Mouse (Mus musculus): ENCODE measurements around the gene Fam168a.

Fam168a gene

DNA sequence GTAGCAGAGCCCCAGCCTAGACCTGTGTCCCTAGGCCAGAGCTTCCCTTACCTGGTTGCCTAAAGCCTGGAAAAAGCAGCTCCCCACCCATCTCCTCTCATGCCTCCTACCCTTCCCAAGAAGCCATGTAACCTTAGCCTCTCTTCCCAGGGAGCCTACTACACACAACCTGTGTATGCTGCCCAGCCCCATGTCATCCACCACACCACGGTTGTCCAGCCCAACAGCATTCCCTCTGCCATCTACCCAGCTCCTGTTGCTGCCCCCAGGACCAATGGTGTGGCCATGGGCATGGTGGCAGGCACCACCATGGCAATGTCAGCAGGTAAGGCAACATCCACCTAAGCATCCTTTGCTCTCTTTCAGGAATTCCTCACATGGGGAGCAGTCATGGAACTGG, 127.4 kb downstream of the Fam168a start:
- peaks cover 74% of the 10 kb centered on the region for H3K36me3 ChIP-seq (ENCODE audit: insufficient read depth, low read length)
- H3K4me1 ChIP-seq (replicated peaks; ENCODE audit: low read depth, low read length), result peaks cover 17% of the 10 kb centered on the region
- H3K9me3 ChIP-seq (ENCODE audit: low read length), result no peaks in the 10 kb centered on the region
- H3K27me3 ChIP-seq (ENCODE audit: insufficient read depth, low read length), result no peaks in the 10 kb centered on the region
- H3K4me3 ChIP-seq (replicated peaks; ENCODE audit: low read length), result no peak overlapping the region
- no peak for TF ChIP-seq POU5F1 (IDR thresholded peaks at IDR 0.05; ENCODE audit: borderline replicate concordance, low read length)
- no peak for TF ChIP-seq CTCF (conservative IDR thresholded peaks at IDR 0.05; ENCODE audit: low read length)
- no peak for TF ChIP-seq NANOG (IDR thresholded peaks at IDR 0.05; ENCODE audit: borderline replicate concordance, low read length)

DNA sequence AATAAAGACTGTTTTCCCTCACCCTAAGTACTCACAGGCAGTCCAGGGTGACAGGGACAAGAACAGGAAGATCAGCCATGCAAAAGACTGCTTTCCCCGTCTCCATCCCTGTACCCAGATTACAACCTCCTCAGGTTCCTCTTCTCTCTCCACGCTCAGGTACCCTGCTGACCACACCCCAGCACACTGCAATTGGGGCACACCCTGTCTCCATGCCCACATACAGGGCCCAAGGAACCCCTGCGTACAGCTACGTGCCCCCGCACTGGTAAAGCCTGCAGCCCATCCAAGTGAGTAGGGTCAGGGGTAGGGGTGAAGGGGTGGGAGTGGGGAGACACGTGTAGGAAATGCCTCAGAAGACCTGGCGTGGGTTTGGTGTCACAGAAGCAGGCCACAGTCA, 128.7 kb downstream of the Fam168a start:
- no peak for TF ChIP-seq CTCF (conservative IDR thresholded peaks at IDR 0.05; ENCODE audit: low read length)
- no peak for TF ChIP-seq NANOG (IDR thresholded peaks at IDR 0.05; ENCODE audit: borderline replicate concordance, low read length)
- TF ChIP-seq POU5F1 (IDR thresholded peaks at IDR 0.05; ENCODE audit: borderline replicate concordance, low read length), result no peak
- Histone ChIP-seq H3K9me3 (ENCODE audit: low read length) (no peaks in the 10 kb centered on the region), H3K36me3 (ENCODE audit: insufficient read depth, low read length) (peaks cover 81% of the 10 kb centered on the region), H3K27me3 (ENCODE audit: insufficient read depth, low read length) (no peaks in the 10 kb centered on the region), H3K4me1 (replicated peaks; ENCODE audit: low read depth, low read length) (peaks cover 17% of the 10 kb centered on the region), H3K4me3 (replicated peaks; ENCODE audit: low read length) (no peak overlapping the region)

DNA sequence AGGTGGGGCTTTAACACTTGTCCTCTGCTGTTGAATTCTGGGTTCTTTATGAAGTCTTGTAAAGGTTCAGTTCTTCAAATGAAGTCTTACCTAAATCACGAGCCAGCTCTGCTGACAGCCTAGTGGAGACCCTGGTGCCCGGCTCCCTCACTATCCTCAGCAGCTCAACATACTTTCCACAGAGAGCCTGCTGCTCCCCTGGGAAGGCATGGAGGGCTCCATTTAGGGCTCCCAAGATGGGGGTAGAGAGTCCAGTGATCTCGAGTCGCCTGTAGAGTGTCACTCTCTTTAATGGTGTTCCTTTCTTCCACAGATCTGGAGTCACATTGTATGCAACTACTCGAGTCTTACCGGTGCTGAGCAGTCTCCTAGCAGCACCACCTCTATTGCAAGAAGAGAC, 129.3 kb downstream of the Fam168a start:
- Histone ChIP-seq H3K9me3 (ENCODE audit: low read length) (no peaks in the 10 kb centered on the region), H3K4me3 (replicated peaks; ENCODE audit: low read length) (no peak overlapping the region), H3K36me3 (ENCODE audit: insufficient read depth, low read length) (peaks cover 81% of the 10 kb centered on the region), H3K4me1 (replicated peaks; ENCODE audit: low read depth, low read length) (peaks cover 17% of the 10 kb centered on the region), H3K27me3 (ENCODE audit: insufficient read depth, low read length) (no peaks in the 10 kb centered on the region)
- no peak for TF ChIP-seq NANOG (IDR thresholded peaks at IDR 0.05; ENCODE audit: borderline replicate concordance, low read length)
- no peak for TF ChIP-seq CTCF (conservative IDR thresholded peaks at IDR 0.05; ENCODE audit: low read length)
- no peak for TF ChIP-seq POU5F1 (IDR thresholded peaks at IDR 0.05; ENCODE audit: borderline replicate concordance, low read length)

DNA sequence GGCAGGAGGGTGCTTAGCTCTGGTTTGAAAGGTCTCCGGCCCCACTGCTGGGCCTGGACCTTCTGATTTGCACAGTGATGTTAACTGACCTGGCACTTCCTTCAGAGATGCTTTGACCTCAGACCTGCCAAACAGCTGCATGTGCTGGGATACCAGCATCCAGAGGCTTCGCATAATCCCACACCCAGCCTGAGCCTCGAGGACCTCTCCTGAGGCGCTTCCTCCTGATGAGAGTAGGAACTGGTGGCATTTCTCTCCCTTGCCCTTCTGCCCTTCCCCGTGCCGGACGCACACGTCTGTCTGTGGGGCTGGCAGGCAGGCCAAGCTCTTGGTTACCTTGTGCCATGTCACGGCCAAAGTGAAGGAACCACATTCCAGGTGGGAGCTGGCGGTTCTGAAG, 130.2 kb downstream of the Fam168a start:
- peaks cover 73% of the 10 kb centered on the region for H3K36me3 ChIP-seq (ENCODE audit: insufficient read depth, low read length)
- no peaks in the 10 kb centered on the region for H3K9me3 ChIP-seq (ENCODE audit: low read length)
- H3K4me3 ChIP-seq (replicated peaks; ENCODE audit: low read length), result no peak overlapping the region
- TF ChIP-seq NANOG (IDR thresholded peaks at IDR 0.05; ENCODE audit: borderline replicate concordance, low read length) (no peak), POU5F1 (IDR thresholded peaks at IDR 0.05; ENCODE audit: borderline replicate concordance, low read length) (no peak), CTCF (conservative IDR thresholded peaks at IDR 0.05; ENCODE audit: low read length) (no peak)
- peaks cover 17% of the 10 kb centered on the region for H3K4me1 ChIP-seq (replicated peaks; ENCODE audit: low read depth, low read length)
- no peaks in the 10 kb centered on the region for H3K27me3 ChIP-seq (ENCODE audit: insufficient read depth, low read length)

DNA sequence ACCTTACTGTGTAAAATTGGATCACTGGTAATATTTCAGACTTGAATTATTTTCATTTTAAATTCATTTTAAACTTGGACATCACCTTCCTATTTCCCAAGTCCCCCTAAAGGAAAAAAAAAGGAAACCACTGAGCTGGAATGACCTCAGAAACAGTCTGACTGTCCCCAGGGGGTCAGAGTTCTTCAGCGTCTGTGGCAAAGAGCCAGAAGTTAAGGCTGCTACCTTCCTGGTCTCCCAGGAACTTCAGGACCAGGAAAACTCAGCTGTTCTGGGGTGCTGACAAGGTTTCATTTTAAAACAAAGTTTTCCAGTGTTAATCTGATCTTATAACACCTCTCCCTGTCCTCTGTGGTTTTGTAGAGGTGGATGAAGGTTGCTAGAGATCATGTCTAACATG, 131.3 kb downstream of the Fam168a start:
- H3K4me1 ChIP-seq (replicated peaks; ENCODE audit: low read depth, low read length), result peaks cover 17% of the 10 kb centered on the region
- TF ChIP-seq NANOG (IDR thresholded peaks at IDR 0.05; ENCODE audit: borderline replicate concordance, low read length) (no peak), POU5F1 (IDR thresholded peaks at IDR 0.05; ENCODE audit: borderline replicate concordance, low read length) (no peak), CTCF (conservative IDR thresholded peaks at IDR 0.05; ENCODE audit: low read length) (no peak)
- no peaks in the 10 kb centered on the region for H3K27me3 ChIP-seq (ENCODE audit: insufficient read depth, low read length)
- H3K9me3 ChIP-seq (ENCODE audit: low read length), result 0 out of 2 replicates have a peak, but pooled peaks cover 4% of the 10 kb centered on the region
- no peak overlapping the region for H3K4me3 ChIP-seq (replicated peaks; ENCODE audit: low read length)
- H3K36me3 ChIP-seq (ENCODE audit: insufficient read depth, low read length), result peaks cover 79% of the 10 kb centered on the region

DNA sequence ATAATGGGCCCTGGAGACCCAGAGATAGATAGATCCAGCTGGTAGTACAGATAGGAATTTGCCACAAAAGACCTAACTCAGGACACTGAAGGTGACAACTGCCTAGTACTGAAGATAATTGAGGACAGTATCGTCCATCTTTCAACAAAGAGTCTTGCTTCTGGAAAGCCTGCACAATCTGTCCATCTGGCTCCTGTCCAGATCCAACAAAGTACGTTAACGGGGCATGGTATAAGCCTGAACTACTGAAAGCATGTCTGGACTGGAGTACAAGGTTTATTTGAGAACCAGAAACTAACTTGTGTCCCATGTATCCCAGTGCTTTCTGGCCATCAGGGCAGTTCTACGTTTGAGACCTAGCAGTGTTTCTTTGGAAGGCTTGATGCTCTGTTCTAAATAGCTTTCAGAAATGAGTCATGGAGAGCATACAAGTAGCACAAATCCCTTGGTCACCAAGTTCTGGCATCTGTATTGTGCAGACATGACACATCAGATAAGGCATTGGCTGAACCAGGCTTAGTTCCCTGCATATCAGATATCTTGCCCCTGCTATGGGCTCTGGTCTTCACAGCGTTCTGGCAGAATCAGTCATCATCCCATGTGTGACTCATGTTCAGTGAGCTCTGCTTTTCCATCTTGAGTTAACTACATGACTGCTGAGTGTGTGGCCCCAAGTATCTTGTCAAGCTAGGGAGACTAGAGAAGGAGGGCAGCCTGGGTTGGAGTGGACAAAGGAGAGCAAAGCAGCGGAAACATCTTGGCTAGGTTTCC, 133.4 kb downstream of the Fam168a start:
- Histone ChIP-seq H3K36me3 (ENCODE audit: insufficient read depth, low read length) (peaks cover 70% of the 10 kb centered on the region), H3K4me1 (replicated peaks; ENCODE audit: low read depth, low read length) (peaks cover 5% of the 10 kb centered on the region), H3K9me3 (ENCODE audit: low read length) (peaks cover 13% of the 10 kb centered on the region), H3K4me3 (replicated peaks; ENCODE audit: low read length) (no peak overlapping the region), H3K27me3 (ENCODE audit: insufficient read depth, low read length) (no peaks in the 10 kb centered on the region)
- TF ChIP-seq POU5F1 (IDR thresholded peaks at IDR 0.05; ENCODE audit: borderline replicate concordance, low read length) (no peak), NANOG (IDR thresholded peaks at IDR 0.05; ENCODE audit: borderline replicate concordance, low read length) (no peak), CTCF (conservative IDR thresholded peaks at IDR 0.05; ENCODE audit: low read length) (no peak)

DNA sequence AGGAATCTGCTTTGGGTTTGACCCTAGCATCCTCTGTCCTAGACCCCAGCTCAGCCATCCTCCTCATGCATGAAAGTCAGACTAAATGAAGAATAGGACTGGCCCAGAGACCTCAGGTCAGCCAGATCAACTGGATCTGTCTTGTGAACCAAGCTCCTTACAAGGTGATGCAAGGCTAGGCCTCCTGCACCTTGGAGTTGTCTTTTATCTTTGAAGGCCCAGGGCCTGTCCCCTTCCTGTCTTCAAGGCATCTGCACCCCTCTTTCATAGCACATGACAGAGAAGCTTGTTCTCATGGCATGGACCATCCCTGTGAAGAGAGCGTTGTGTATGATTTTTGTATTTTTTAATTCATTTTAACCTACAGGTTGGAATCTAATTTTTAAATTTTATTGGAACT, 134.5 kb downstream of the Fam168a start:
- peaks cover 2% of the 10 kb centered on the region; the same call in 1 of the 2 replicates for H3K4me1 ChIP-seq (replicated peaks; ENCODE audit: low read depth, low read length)
- H3K9me3 ChIP-seq (ENCODE audit: low read length), result peaks cover 13% of the 10 kb centered on the region
- peaks cover 59% of the 10 kb centered on the region for H3K36me3 ChIP-seq (ENCODE audit: insufficient read depth, low read length)
- H3K4me3 ChIP-seq (replicated peaks; ENCODE audit: low read length), result no peak overlapping the region
- no peak for TF ChIP-seq CTCF (conservative IDR thresholded peaks at IDR 0.05; ENCODE audit: low read length)
- H3K27me3 ChIP-seq (ENCODE audit: insufficient read depth, low read length), result no peaks in the 10 kb centered on the region

DNA sequence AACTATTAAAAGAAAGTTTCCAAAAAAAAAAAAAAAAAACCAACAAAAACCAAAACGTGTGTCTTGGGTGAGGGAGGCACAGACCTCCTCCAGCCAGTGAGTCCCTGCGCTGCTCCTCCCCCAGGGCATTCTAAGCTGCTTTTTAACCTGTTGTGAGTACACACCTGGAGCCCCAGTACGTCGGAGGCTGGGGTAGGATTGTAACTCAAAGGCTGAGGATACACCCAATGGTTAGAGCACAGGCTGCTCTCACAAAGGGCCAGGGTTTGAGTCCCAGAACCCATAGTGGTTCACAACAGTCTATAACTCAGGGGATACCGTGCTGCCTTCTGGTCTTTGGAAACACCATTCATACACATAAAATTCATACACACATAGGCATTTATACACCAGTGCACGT, 135.2 kb downstream of the Fam168a start:
- no peak for TF ChIP-seq POU5F1 (IDR thresholded peaks at IDR 0.05; ENCODE audit: borderline replicate concordance, low read length)
- TF ChIP-seq CTCF (conservative IDR thresholded peaks at IDR 0.05; ENCODE audit: low read length), result no peak
- TF ChIP-seq NANOG (IDR thresholded peaks at IDR 0.05; ENCODE audit: borderline replicate concordance, low read length), result no peak
- Histone ChIP-seq H3K27me3 (ENCODE audit: insufficient read depth, low read length) (no peaks in the 10 kb centered on the region), H3K4me3 (replicated peaks; ENCODE audit: low read length) (no peak overlapping the region), H3K9me3 (ENCODE audit: low read length) (peaks cover 13% of the 10 kb centered on the region), H3K4me1 (replicated peaks; ENCODE audit: low read depth, low read length) (peaks cover 2% of the 10 kb centered on the region; the same call in 1 of the 2 replicates), H3K36me3 (ENCODE audit: insufficient read depth, low read length) (peaks cover 58% of the 10 kb centered on the region)

DNA sequence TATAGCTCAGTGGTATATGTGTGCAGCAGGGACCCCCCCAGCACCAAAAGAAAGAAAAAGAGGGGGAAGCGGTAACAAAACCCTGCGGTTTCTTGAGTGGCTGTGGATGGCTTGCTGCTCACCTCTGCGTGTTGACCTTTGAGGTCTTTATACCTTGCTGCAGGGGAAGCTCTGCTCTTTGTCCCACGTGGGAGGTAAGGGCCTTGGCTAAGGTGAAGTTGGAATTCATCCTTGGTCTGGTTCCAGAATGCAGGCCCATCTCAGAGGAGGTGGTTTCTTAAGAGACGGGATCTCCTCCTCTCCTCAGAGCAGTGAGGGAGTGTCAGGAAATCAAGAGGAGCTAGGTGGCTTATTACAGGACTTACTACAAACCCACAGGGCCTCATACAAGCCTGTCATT, 135.7 kb downstream of the Fam168a start:
- H3K4me3 ChIP-seq (replicated peaks; ENCODE audit: low read length), result no peak overlapping the region
- H3K9me3 ChIP-seq (ENCODE audit: low read length), result peaks cover 13% of the 10 kb centered on the region
- H3K27me3 ChIP-seq (ENCODE audit: insufficient read depth, low read length), result no peaks in the 10 kb centered on the region
- peaks cover 2% of the 10 kb centered on the region; the same call in 1 of the 2 replicates for H3K4me1 ChIP-seq (replicated peaks; ENCODE audit: low read depth, low read length)
- no peak for TF ChIP-seq NANOG (IDR thresholded peaks at IDR 0.05; ENCODE audit: borderline replicate concordance, low read length)
- TF ChIP-seq CTCF (conservative IDR thresholded peaks at IDR 0.05; ENCODE audit: low read length), result no peak
- no peak for TF ChIP-seq POU5F1 (IDR thresholded peaks at IDR 0.05; ENCODE audit: borderline replicate concordance, low read length)
- H3K36me3 ChIP-seq (ENCODE audit: insufficient read depth, low read length), result peaks cover 58% of the 10 kb centered on the region

Data from E14TG2a.4 (cell line).